In the genomic region with DNA sequence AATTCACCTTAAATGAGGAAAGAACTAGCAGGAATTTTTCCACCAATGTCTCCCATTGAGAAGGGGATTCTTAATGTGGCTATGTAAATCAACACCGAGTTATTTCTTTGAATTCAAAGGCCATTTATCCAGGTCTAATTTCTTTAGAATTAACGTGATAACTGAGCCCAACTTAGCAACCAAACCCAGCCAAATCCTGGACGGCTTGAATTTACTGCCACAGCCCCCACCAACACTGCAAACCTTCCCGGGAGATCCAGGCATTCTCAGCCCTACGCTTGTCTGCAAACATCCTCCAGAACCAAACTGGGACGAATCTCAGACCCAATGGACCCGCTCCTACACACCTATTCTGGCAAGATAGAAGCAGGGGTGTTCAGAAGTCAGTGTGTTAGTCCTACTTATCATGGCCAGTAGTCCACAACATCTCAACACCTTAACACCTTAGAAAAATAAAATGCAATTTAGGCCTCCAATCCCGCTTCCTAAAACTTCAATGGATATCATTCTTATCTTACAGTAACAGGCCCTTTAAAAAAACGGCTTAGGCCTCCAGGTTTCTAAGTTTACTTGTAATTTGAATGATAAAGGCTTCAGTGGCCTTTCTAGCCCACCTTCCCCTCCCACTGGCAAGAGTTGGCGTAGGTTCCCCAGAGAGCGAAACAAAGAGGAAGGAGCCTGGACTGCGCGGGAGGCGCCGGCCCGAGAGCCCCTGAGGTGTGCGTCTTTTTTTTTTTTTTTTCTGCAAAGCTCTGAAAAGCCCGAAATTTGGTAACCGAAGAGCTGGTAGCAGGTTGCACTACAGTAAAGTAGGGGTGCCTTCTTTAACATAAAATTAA, we compare ENCODE assay signal across 13 mouse cellular contexts. TPM values are rescaled to one million over a fixed set of nuclear protein-coding genes. Genes with fewer than 3 reads are reported as not detected.
A peak's percentile ranks its signal among the peaks of the same experiment; 100 is the strongest.
DNase-seq lines count a peak whose midpoint lies in the region; ATAC-seq lines count a peak whose summit lies in the region.
"Had no signal": no experiment of that assay in that cellular context is flagged by ENCODE, and none has a peak within 500 bp of the region (broad histone marks: within the 10 kb centered on the region; RNA-seq: fewer than 3 reads in every experiment).

No protein-coding gene starts in this region.

- H3K9me3 ChIP-seq in heart, embryonic 13.5 days: no peaks in the 10 kb centered on the region

- peaks cover 38% of the 10 kb centered on the region for H3K4me1 ChIP-seq in heart, embryonic 13.5 days

- H3K4me2 ChIP-seq in heart, embryonic 13.5 days: peak overlapping the region; percentile 57

- DNase-seq in heart, postnatal 4 days: no peak
- peak; percentile 3 for DNase-seq in right cerebral cortex, postnatal 4 days
- no peak for DNase-seq in right cerebral cortex, postnatal 25 days
- DNase-seq in testis, postnatal 10 days (ENCODE audit: low spot score): no peak
- no peak for DNase-seq in left cerebral cortex, adult 9 months (ENCODE audit: low spot score in 2 of 2)
- DNase-seq: adrenal gland, postnatal 14 days; cerebellum, postnatal 14 days; layer of hippocampus, postnatal 36 days; lung, postnatal 10 days had no signal

- H3K36me3 ChIP-seq in heart, embryonic 13.5 days: no peaks in the 10 kb centered on the region

- 3% methylated on average over 19 of the region's 19 CpGs for WGBS in heart, embryonic 13.5 days

- ATAC-seq in heart, embryonic 13.5 days (ENCODE audit: extremely low read depth, insufficient number of reproducible peaks, low FRiP score, low TSS enrichment): no peak
- peak; percentile 40; the same call in 1 of the 2 replicates for ATAC-seq in granulocyte monocyte progenitor cell, adult 5-6 weeks (replicated peaks; ENCODE audit: poor library complexity, severe bottlenecking)
- no peak for ATAC-seq in activated CD4-positive, CD25-positive, alpha-beta regulatory T cell, adult 4 months

- no peak overlapping the region for H3K27ac ChIP-seq in heart, embryonic 13.5 days (replicated peaks)

- H3K27me3 ChIP-seq in heart, embryonic 13.5 days (replicated peaks): peaks cover 95% of the 10 kb centered on the region

- no peak overlapping the region for H3K9ac ChIP-seq in heart, embryonic 13.5 days

- peak overlapping the region; percentile 36 for H3K4me3 ChIP-seq in heart, embryonic 13.5 days

RNA-seq across cellular contexts. Expression of gene Dlx6, which starts 3.8 kb away (rescaled TPM):
- polyA plus RNA-seq in heart, embryonic 13.5 days (2015; fragmentation: Nextera tagmentation; extraction: Ambion mirVana): not detected in 2 replicates
- total RNA-seq in heart, postnatal 4 days (2021): not detected
- total RNA-seq in granulocyte monocyte progenitor cell, adult 5-6 weeks (2014; fragmentation: Nextera tagmentation): not detected in 2 replicates
- not detected in 2 replicates for total RNA-seq in granulocyte monocyte progenitor cell, adult 5-6 weeks (2017)
- polyA plus RNA-seq in activated CD4-positive, CD25-positive, alpha-beta regulatory T cell, adult 4 months (2017; shearing (Covaris generic)): not detected
- total RNA-seq: adrenal gland, postnatal 14 days; gastrocnemius, postnatal 4 days had no signal

RNA-seq across cellular contexts. Expression of gene Dlx5, which starts 22.6 kb away (rescaled TPM):
- polyA plus RNA-seq in heart, embryonic 13.5 days (2015; fragmentation: Nextera tagmentation; extraction: Ambion mirVana): 0.94 and 1.1 TPM in 2 replicates
- under 1 TPM; 0.43 to 0.50 TPM for total RNA-seq in heart, postnatal 4 days (2021)
- not detected in 2 replicates for total RNA-seq in granulocyte monocyte progenitor cell, adult 5-6 weeks (2014; fragmentation: Nextera tagmentation)
- total RNA-seq in granulocyte monocyte progenitor cell, adult 5-6 weeks (2017): not detected in 2 replicates
- not detected for polyA plus RNA-seq in activated CD4-positive, CD25-positive, alpha-beta regulatory T cell, adult 4 months (2017; shearing (Covaris generic))
